Mouse (Mus musculus): ENCODE measurements around the gene Ctnna2.

The Ctnna2 gene

DNA sequence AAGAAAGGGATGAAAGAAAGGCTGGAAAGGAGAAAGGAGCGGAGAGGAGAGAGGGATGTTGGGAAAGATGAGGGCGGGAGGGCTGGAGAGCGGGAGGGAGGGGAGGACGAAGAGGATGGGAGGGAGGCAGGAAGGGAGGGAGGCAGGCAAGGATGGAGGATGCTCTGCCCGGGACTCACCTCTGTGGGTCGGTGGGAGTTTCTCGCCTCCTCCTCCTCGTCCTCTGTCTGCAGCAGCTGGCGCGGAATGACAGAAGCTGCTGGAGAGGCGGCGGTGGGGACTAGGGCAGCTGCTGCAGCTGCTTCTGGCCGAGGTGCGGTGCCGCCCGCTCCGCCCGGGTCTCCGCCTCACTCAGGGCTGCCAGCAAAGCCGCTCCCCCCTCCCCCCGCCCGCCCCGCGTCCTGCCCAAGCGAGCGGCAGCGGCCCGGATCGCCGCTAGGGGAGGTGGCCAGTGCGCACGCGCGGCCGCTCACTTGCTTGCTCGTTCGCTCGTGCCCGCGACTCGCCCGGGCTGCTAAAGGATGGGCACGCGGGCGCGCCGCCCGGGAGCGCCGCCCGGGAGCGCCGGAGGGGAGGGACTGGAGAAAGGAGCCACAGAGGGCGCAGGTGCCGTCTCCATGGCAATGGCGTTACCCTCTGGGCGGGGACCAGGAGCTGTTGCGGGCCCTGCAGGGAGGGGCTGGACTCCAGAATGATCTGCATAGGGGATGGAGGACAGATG is at the start of gene Ctnna2:
TSS of gene Ctnna2 (minus strand) at position 459 of the 721 bp plus-strand sequence.
- peak; percentile 92 for DNase-seq (ENCODE audit: low spot score)

DNA sequence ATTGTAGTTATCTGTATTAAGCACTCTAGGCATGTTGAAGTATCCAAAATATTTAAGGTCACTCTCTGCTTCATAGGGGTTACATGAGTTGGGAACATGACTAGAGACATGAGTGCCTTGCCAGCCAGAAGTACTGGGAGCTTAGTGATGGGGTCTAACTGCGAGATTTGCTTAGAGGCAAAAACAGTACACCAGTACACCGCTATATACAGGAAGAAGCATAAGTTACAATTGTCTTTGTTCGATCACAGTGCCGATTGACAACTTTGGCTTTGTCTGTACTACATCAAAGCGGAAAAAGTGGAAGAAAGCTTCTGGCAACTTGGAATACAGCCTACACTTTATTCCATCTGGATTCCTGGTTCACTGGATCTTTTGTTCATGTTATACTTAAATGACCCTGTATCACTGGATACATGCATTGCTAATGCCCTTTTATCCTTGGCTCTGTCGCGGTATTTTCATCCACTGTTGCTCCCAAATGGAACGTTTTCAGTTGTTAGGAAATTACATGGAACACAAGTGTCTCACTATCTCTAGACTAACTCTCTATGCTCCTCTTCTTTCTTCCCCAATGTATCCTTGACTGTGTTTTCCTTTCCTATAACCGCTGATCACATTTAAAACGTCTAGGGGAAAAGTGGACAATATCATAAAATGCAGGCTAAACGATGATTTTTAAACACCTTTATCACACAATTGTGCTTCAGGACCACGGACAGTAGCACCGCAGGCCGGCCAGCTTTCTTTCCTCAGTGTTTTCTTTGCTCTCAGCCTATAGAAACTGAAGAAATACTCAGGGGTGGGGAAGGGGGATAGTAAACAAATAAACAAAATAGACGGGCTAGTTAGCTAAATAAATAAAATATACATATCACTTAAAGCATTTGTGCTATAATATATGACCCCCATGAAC is 896 bp upstream of the Ctnna2 start:
- peak; percentile 58 for DNase-seq (ENCODE audit: low spot score)

DNA sequence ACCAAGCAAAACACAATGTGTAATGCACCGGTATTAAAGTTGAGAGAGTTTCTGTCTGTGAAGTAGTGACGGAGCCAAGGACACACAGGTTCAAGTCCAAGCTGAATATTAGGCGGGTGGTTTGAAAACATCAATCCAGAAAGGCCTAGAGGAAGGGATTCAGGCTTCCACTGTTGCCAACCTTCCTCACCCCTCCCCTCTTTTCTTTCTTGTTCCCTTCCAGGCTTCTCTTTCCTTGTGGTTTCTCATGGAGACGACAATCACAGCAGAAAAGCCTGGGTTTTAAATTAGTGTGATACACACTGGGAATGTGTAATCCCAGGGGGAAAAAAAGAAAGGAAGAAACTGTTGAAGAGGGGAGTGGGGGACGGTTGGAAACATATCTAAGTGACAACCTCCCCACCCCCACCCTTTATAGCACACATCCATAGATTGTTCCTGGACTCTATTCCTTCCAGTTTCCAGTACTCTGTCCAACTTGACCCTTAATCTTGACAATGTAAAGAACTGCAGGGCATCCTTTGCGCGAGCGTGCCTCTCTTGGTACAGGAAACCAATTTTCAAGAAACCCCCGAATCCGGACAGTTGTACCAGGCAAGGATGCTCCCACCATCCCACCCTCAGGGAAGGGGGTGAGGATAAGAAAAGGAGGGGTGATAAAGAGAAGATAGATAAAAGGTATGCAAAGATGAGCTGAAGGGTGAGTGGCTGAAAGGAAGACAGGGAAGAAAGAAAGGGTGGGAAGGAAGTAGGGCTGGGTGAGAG is 841 bp downstream of the Ctnna2 start:
- DNase-seq (ENCODE audit: low spot score): no peak

DNA sequence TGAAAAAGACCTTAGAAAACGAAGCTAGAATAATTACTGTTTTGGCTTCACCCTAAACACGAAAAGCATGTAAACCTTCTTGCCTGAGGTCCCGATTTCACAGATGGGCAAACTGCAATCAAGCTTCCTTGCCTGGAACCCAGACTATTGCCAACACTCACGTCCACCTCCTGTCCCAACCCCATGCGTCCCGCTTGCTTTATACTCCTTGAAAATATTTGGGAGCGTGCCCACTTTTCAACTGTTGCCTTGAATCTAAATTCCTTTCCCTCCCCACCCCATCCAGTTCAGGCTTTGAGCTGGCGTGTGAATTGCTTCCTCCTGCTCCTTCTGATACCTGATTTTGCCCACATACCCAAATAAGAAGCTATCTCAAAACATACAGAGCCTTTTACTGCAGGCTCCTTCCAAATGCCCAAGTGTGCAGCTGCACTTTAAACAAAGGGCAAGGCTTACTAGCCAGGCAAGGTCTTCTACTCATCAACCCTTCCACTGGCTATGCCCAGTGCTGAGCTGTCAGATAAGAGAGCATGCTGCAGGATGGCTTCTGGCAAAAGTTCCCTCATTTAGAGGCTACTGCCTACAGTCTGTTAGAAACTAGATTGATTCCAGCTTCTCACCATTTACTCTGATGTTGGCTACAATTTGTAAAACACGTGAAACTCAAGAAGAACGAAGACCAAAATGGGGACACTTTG is 8.8 kb downstream of the Ctnna2 start:
- DNase-seq (ENCODE audit: low spot score): no peak

DNA sequence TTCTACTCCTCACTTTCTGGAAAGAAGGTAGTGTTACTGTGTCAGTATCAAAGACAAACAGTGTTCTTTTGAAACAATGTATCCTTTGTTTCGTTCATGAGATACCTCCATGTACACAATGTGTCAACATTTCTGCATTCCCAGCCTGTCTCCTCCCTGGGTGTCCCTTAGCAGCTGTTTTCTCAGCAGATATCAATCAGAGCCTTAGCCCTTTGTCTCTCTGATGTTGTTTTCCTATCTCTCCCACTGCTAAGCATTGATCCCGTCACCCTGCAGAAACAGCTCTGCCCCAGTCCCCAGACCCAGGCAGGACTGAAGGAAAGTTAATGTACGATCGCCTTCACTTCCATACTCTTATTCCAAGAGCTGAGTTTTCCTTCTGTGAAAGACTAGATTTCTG is 9.7 kb downstream of the Ctnna2 start:
- peak; percentile 12 for DNase-seq (ENCODE audit: low spot score)

DNA sequence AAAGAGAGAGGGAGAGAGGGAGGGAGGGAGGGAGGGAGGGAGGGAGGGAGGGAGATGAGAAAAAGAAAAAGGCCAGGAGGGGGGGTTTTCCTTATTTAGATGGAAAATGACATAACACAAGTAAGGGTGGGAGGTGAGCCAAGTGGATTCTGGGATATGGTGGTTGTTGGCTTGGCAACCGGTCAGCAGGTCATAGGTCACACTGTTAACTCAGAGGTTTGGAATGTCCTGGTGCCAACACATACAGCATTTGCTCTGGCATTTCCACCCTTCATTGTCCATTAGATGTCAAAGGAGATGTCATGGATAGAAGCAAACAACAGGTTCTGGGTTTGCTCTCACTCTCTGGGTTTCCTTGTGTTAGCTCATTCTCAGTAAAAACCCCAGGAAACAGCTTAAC is 17.5 kb downstream of the Ctnna2 start:
- DNase-seq (ENCODE audit: low spot score): peak; percentile 59

DNA sequence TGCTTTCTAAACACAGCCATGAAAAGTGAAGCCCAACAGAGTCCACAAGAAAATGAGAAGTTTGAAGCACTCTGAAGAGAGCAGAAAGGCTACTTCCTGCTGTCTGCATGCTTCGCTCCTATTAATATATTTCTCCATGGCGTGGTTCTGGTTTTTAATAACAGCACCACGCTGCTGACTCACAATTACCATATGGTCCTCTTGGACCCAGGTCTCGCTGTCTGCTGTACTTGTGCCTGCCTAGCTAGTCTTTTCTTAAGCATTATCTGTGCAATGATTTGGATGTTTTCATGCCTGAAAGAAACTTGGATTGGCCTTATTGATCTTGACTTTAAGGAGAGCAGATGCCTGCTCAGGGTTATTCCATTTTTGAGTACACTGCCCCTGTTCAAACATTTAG is 28.2 kb downstream of the Ctnna2 start:
- DNase-seq (ENCODE audit: low spot score): no peak

DNA sequence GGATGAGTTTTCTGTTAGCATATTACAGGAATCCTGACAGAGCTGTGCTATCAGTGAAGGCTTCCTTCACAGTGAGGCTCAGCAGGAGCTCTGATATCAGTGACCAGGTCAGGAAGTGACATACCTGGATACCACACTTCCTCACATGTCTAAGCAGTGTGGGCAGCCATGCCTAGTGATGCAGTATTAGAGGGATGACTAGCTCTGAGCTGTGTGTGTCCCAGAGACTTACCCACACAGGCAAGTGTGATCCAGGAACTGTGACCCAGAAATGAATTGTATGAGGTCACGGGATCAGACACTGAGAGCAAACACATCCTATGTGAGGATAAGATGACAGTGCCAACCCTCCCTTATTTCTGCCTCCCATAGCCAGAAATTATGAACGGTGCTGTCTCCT is 28.8 kb downstream of the Ctnna2 start:
- DNase-seq (ENCODE audit: low spot score): no peak

DNA sequence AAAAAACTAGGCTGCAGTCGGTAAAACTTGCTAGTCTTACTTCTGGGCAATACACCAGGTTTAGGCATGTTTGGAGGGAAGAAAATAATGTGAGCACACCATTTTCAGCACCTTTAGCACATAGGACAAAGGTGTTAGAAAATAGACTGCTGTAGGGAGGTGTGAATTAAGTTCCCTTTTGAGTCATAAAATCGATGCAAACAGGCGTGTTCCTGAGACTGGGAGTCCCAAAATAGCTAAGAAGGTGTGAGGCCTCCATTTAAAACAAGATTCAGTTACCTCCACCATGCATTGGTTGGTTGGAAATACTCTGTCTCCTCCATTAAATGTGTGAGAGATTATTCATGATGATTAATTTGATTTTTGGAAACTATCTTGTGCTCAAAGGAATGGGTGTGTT is 50.1 kb downstream of the Ctnna2 start:
- no peak for DNase-seq (ENCODE audit: low spot score)

DNA sequence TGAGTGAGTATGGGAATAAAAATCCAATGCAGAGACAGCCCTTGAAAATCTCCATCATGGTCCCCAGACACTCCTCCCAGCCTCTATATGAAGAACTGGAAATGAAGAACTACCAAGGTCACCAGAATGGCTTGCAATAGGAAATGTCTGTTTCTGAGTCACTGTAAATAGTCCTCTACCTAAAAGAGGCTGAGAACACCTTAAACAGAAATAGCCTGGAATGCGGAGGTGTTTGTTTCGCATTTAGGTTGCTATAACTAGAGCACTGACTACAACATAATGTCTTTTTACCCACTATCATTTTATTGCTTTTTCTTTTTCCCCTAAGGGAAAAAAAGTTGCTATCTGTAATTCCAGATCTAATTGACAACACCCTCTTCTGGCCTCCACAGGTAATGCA is 106.3 kb downstream of the Ctnna2 start:
- DNase-seq (ENCODE audit: low spot score): no peak

DNA sequence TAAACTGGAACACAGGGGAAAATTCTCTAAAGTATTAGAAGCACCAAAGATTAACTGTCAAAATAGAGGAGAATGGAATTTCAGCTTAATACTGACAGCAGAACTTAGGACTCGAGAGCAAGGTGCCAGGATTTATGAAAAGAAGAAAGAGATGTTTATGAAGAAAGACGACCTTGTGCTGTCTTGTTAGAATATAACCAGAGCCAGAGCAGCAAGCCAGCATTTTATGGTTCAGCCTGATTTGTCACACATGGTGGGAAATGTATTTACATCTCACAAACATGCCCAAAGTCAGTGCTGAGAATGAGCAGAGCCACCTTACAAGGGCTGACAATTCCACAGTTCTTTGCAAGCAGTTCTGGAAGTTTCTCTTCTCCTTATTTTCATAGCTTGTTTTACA is 110.2 kb downstream of the Ctnna2 start:
- DNase-seq (ENCODE audit: low spot score): no peak

DNA sequence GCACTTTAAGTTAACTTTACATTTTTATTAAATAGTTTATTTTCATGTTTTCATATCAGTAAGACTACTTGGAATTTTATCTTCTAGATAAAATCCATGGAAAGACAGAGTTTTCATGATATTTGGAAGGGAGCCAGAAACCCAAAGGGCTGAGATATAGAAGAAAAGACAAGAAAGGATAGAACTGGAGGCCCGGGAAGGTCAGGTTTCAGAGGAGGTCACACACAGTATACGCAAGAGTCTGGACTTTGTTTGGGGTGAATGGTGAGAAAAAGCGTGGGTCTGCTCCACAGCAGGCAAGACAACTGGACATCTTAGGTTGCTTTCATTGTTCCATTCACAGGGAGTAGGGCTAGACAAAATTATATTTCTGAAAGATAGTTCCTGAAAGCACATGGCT is 111.4 kb downstream of the Ctnna2 start:
- DNase-seq (ENCODE audit: low spot score): peak; percentile 20

DNA sequence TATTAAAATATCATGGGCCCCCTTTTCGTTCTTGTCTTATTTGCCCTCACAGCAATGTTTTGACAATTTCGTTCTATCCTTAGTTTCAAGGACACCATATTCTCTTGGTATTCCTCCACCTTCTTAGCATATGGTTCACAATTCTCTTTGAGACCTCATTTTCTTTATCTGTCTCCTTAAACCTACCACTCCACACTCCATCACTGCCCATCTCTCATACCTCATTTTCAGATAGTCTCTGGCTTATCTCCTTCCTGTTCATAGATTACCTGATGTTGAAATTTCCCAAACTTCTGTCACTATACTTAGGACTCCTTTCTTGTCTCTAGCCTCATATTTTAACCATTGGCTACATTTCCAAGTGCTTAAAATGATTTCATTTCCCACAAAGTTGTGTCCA is 116.1 kb downstream of the Ctnna2 start:
- no peak for DNase-seq (ENCODE audit: low spot score)

DNA sequence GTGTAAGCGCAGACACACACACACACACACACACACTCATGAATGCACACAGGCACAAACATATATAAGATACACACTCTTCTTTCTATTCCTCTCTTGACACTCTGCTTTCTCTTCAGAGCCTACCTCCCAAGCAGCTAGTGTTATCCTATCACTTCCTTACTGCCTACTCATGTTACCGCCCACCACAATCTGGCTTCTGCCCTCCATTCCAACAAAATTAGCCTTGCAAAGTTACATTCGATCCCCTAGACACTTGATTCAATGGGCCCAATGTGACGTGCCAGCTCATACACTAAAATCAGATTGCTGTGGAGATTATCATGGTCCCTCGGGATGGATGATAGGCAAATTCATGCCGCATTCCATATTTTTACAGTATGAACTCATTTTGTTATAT is 116.7 kb downstream of the Ctnna2 start:
- peak; percentile 10 for DNase-seq (ENCODE audit: low spot score)

DNA sequence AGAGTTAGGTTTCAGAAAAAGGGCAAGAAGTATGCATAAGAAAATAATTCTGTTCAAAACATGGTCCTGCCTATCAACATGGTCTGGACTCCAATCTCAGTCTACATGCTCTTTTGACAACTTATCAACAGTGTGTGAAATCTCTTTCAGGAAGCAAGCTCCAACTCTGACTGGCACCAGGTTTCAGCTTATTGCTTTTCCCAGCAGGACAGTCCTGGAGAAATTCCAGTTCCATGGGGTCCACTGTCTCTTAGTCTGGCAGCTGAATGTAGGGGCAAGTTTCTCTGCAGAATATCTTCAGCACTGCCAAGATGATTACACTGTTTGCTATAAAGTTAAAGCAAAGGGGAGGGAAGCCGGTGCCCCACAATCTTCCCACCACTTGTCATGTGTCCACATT is 130.1 kb downstream of the Ctnna2 start:
- no peak for DNase-seq (ENCODE audit: low spot score)

DNA sequence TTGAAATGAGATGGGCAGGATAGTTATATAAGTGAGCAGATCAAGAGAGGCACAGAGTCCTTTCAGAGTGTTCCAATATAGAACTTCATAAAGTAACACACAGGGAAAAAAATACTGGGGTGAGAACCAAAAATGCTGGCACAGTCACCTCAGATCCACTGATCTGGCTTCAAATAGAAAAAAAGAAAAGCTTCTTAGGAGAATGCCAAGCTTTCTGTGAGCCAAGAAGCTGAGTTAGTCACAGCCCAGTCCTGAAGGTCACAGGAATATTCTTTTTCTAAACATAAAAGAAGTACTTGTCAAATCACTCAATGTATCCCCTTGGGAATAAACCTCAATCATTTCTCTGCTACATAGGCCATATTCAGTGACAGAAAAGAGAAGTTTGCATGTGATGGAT is 130.7 kb downstream of the Ctnna2 start:
- no peak for DNase-seq (ENCODE audit: low spot score)

DNA sequence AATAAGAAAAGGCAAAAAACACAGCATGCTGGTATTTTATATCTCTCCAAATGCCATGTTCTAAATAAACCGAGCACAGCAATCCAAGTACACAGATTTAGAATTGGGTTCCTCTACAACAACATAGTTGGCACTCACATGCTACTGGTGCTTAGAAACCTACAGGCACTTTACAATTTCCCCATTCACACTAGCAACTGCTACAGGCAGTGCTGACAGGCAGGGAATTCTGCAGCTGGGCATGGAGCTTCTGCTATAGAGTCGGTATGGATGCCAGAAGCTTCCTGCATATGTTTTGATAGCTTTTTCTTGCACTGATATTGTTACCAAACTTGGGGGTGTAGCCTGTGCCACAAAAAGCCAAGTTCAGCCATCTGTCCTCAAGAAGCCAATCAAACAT is 131.8 kb downstream of the Ctnna2 start:
- DNase-seq (ENCODE audit: low spot score): no peak

DNA sequence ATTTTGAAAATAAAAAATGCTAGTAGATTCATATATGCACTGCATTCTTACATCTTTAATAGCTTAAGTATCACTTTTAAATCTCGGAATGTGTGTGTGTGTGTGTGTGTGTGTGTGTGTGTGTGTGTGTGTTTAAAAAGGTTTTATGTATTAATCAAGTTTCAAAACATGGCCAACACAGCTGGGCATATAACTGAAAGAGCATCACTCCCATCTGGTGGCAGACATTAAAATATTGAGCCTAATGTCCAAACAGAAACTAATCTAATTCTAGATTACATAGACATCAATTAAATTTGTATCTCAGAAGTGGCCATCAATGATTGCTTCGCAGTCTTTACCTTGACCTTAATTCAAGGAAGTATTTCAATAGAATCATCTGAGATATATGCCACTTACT is 140.4 kb downstream of the Ctnna2 start:
- no peak for DNase-seq (ENCODE audit: low spot score)

DNA sequence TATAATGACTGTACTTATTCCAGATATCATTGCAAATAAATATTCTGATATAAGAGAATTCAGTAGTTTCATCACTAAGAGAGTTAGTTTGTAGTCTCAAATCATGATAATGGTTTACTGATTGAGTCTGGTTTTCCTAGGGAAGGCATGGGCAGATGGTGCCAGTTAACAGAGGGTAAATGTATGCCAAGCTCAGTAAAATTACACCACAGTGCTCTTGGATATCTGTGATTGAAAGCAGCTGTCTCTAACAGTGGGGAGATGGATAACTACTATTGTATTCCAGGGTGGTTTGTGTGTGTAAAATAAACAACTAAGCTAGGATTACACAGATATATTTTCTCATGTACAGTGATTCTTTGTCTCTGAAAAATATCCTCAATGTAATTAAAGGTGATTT is 140.8 kb downstream of the Ctnna2 start:
- no peak for DNase-seq (ENCODE audit: low spot score)

DNA sequence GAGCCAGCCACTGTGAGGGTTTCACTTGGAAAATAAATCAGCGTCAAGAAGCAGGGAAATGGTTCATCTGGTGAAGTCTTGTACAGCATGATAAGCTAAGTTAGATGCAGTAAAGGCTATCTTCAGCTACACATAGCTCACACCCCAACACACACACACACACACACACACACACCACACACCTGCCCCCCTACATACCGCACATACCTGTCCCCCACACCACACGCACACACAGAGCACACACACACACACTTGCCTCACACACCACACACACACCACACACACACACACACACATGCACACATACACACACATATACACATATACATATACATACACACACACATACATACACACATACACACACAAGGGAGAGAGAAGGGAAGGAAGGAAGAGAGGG is 142.0 kb downstream of the Ctnna2 start:
- no peak for DNase-seq (ENCODE audit: low spot score)

DNA sequence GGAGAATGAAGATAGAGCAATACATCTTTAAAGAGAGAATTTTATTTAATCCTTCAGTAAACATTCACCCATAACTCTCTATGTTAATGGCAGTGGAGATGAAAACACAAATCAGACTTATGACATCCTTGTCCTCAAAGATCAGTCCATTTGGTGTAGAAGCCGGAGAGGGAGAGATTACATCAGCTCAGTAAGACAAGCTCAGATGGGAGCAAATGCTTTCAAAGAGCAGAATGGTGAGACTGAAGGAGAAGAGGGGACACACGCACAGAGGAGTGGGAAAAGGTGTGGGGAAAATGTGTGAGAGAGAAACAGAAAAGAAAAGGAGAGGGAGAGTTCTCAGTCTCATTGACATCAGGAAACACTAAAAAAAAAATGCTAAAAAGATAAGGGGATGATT is 144.8 kb downstream of the Ctnna2 start:
- no peak for DNase-seq (ENCODE audit: low spot score)

DNA sequence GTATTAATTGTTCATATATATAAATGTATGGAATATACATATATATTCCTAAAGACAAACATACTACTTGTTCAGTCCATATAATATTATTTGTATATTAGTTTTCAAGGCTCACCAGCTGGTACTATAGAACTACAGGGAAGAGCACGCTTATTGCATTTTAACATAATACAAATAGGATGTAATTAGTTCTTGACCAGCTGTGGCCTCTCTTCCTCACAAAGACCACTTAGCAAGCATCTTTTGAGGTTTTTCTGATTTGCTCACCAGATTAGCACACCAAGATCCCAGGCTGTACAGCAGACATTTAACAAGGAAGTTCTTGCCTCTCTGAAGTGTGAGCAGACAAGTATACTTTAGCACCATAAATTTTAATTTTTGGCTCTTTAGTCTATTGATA is 152.0 kb downstream of the Ctnna2 start:
- DNase-seq (ENCODE audit: low spot score): no peak

Measured in embryo, embryonic 10 days (tissue).